Mouse (Mus musculus): ENCODE measurements around the gene Nup85. TPM values are rescaled to one million over a fixed set of nuclear protein-coding genes. Genes with fewer than 3 reads are reported as not detected.

The Nup85 gene
- total and polyA plus RNA-seq, 3 experiments: 362 to 370 TPM; not detected in 1

- H3K4me1 ChIP-seq (ENCODE audit: control insufficient read depth in 1 of 2, insufficient read depth in 2 of 2, low read length in 2 of 2): peaks cover 23 to 32% of the 10 kb centered on the region in 2 experiments
- DNase-seq (ENCODE audit: low read depth, low spot score): peak; percentile 59
- H3K9me3 ChIP-seq (replicated peaks; ENCODE audit: insufficient read depth, low read length): no peaks in the 10 kb centered on the region
- peaks cover 0 to 28% of the 10 kb centered on the region in 2 experiments; a peak in 2 of 4 replicates for H3K36me3 ChIP-seq (ENCODE audit: control insufficient read depth in 1 of 2, insufficient read depth in 2 of 2, low read length in 2 of 2)
- H3K27ac ChIP-seq (ENCODE audit: control insufficient read depth, low read depth, low read length): 0 out of 2 replicates have a peak overlapping the region, but pooled peaks have one; percentile 24
- TF ChIP-seq MYB (IDR thresholded peaks at IDR 0.05; ENCODE audit: low read depth, low read length): no peak
- no peak for TF ChIP-seq ELF1 (IDR thresholded peaks at IDR 0.05; ENCODE audit: low read depth, low read length)
- TF ChIP-seq TBP (IDR thresholded peaks at IDR 0.05; ENCODE audit: low read depth, low read length): 0 out of 2 replicates have a peak, but pooled peaks have one; percentile 16
- TF ChIP-seq ZKSCAN1 (IDR thresholded peaks at IDR 0.05; ENCODE audit: low read depth, low read length): no peak
- TF ChIP-seq SIN3A (IDR thresholded peaks at IDR 0.05; ENCODE audit: low read length): no peak
- no peak for TF ChIP-seq EP300 (IDR thresholded peaks at IDR 0.05; ENCODE audit: low read depth in 1 of 2, low read length in 2 of 2)
- peak overlapping the region; percentile 75 for H3K9ac ChIP-seq (ENCODE audit: control insufficient read depth, low read depth, low read length, poor library complexity, severe bottlenecking)
- peaks cover 43% of the 10 kb centered on the region for H3K79me2 ChIP-seq (ENCODE audit: control insufficient read depth, insufficient read depth, low read length, poor library complexity)
- no peaks in the 10 kb centered on the region for H3K27me3 ChIP-seq (ENCODE audit: control insufficient read depth in 1 of 2, insufficient read depth in 2 of 2, low read length in 2 of 2)
- H3K4me3 ChIP-seq (ENCODE audit: control insufficient read depth in 1 of 2, insufficient read depth in 1 of 2, low read depth in 2 of 2, low read length in 2 of 2): peak overlapping the region; percentile 40 to 51
These were observed 49.2 kb upstream of the Nup85 start for GRCm38 (mm10) chr11:115515021-115515420.

GRCm38 (mm10) chr11:115516942-115517341 is 47.3 kb upstream of the Nup85 start:
- H3K4me3 ChIP-seq (ENCODE audit: control insufficient read depth in 1 of 2, insufficient read depth in 1 of 2, low read depth in 2 of 2, low read length in 2 of 2): no peak overlapping the region
- TF ChIP-seq MYC (IDR thresholded peaks at IDR 0.05; ENCODE audit: low read depth, low read length) (no peak), TBP (IDR thresholded peaks at IDR 0.05; ENCODE audit: low read depth, low read length) (no peak), ZKSCAN1 (IDR thresholded peaks at IDR 0.05; ENCODE audit: low read depth, low read length) (no peak), POLR2A (IDR thresholded peaks at IDR 0.05; ENCODE audit: control insufficient read depth in 1 of 2, insufficient read depth in 1 of 2, low read depth in 1 of 2, low read length in 2 of 2, poor library complexity in 1 of 2) (no peak), SMC3 (IDR thresholded peaks at IDR 0.05; ENCODE audit: low read depth, low read length) (no peak), MAZ (IDR thresholded peaks at IDR 0.05; ENCODE audit: low read depth, low read length) (no peak), MYB (IDR thresholded peaks at IDR 0.05; ENCODE audit: low read depth, low read length) (no peak), CHD1 (IDR thresholded peaks at IDR 0.05; ENCODE audit: low read depth, low read length) (no peak), SIN3A (IDR thresholded peaks at IDR 0.05; ENCODE audit: low read length) (no peak), NRF1 (IDR thresholded peaks at IDR 0.05; ENCODE audit: insufficient read depth, low read depth, low read length, poor library complexity, severe bottlenecking) (no peak), TAL1 (IDR thresholded peaks at IDR 0.05; ENCODE audit: low read length) (no peak), TCF12 (IDR thresholded peaks at IDR 0.05; ENCODE audit: low read depth, low read length) (no peak), CTCF (IDR thresholded peaks at IDR 0.05 in 2 of 3, conservative IDR thresholded peaks at IDR 0.05 in 1 of 3; ENCODE audit: control insufficient read depth in 1 of 3, insufficient read depth in 1 of 3, low read depth in 2 of 3, low read length in 3 of 3, poor library complexity in 1 of 3, severe bottlenecking in 1 of 3) (no peak), CHD2 (IDR thresholded peaks at IDR 0.05; ENCODE audit: low read length) (no peak), USF2 (IDR thresholded peaks at IDR 0.05; ENCODE audit: borderline replicate concordance in 1 of 2, insufficient read depth in 1 of 2, low read depth in 1 of 2, low read length in 2 of 2) (no peak), HCFC1 (IDR thresholded peaks at IDR 0.05; ENCODE audit: low read depth, low read length) (no peak), GATA1 (IDR thresholded peaks at IDR 0.05; ENCODE audit: low read depth, low read length) (no peak), ZNF384 (IDR thresholded peaks at IDR 0.05; ENCODE audit: low read depth, low read length) (no peak)
- no peak for DNase-seq (ENCODE audit: low read depth, low spot score)
- H3K9ac ChIP-seq (ENCODE audit: control insufficient read depth, low read depth, low read length, poor library complexity, severe bottlenecking): no peak overlapping the region
- no peaks in the 10 kb centered on the region for H3K27me3 ChIP-seq (ENCODE audit: control insufficient read depth in 1 of 2, insufficient read depth in 2 of 2, low read length in 2 of 2)
- H3K36me3 ChIP-seq (ENCODE audit: control insufficient read depth in 1 of 2, insufficient read depth in 2 of 2, low read length in 2 of 2): peaks cover 0 to 9% of the 10 kb centered on the region in 2 experiments; a peak in 2 of 4 replicates
- H3K4me1 ChIP-seq (ENCODE audit: control insufficient read depth in 1 of 2, insufficient read depth in 2 of 2, low read length in 2 of 2): peaks cover 5 to 13% of the 10 kb centered on the region in 2 experiments
- no peak overlapping the region for H3K27ac ChIP-seq (ENCODE audit: control insufficient read depth, low read depth, low read length)
- peaks cover 23% of the 10 kb centered on the region for H3K79me2 ChIP-seq (ENCODE audit: control insufficient read depth, insufficient read depth, low read length, poor library complexity)
- no peaks in the 10 kb centered on the region for H3K9me3 ChIP-seq (replicated peaks; ENCODE audit: insufficient read depth, low read length)
